ENCODE assay signal across 24 mouse cellular contexts in the genomic region with DNA sequence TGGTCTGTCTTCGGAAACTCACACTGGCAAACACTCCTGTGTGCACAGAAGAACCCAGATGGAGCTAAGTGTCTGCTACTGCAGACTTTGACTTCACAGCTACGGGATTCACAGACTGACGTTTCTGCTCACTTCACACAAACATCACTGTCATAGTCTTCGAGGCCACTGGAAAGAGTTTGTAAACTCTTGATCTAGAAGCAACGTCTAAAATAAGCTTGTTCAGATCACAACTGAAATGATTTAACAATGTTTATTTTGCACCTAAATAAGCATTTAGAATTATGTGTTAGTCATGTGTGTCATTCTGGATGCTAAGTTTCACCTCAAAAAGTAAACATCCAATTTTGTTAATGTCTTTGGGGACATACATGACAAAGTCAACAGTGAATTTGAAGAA.
"Had no signal": no experiment of that assay in that cellular context is flagged by ENCODE, and none has a peak within 500 bp of the region (broad histone marks: within the 10 kb centered on the region; RNA-seq: fewer than 3 reads in every experiment).

No protein-coding gene starts in this region.

- H3K27me3 ChIP-seq: heart, embryonic 13.5 days; heart, embryonic 15.5 days; hindbrain, embryonic 12.5 days; intestine, embryonic 15.5 days; limb, embryonic 12.5 days had no signal

- H3K9ac ChIP-seq: forebrain, postnatal 0 days; heart, embryonic 13.5 days; heart, embryonic 15.5 days; hindbrain, embryonic 12.5 days; hindbrain, embryonic 14.5 days; intestine, embryonic 15.5 days; limb, embryonic 12.5 days had no signal

- H3K4me1 ChIP-seq: intestine, embryonic 15.5 days; limb, embryonic 10.5 days; limb, embryonic 12.5 days had no signal

- H3K27ac ChIP-seq: heart, adult 2 months; heart, embryonic 13.5 days; heart, embryonic 15.5 days; hindbrain, embryonic 10.5 days; hindbrain, embryonic 12.5 days; hindbrain, embryonic 14.5 days; intestine, embryonic 15.5 days; layer of hippocampus, adult 2 months; left cerebral cortex, adult 2 months; limb, embryonic 10.5 days; limb, embryonic 12.5 days had no signal

- H3K9me3 ChIP-seq: heart, embryonic 13.5 days; heart, embryonic 15.5 days; hindbrain, embryonic 12.5 days; intestine, embryonic 15.5 days; limb, embryonic 10.5 days; limb, embryonic 12.5 days had no signal

- ATAC-seq: forebrain, postnatal 0 days; hindbrain, embryonic 16.5 days; inflammation-experienced regulatory T-cells, adult 6 months; intestine, embryonic 15.5 days; intestine, postnatal 0 days had no signal

- H3K36me3 ChIP-seq: heart, embryonic 13.5 days; heart, embryonic 15.5 days; hindbrain, embryonic 10.5 days; hindbrain, embryonic 12.5 days; intestine, embryonic 15.5 days; limb, embryonic 10.5 days; limb, embryonic 12.5 days had no signal

- H3K4me3 ChIP-seq: heart, adult 2 months; heart, embryonic 13.5 days; heart, embryonic 15.5 days; hindbrain, embryonic 10.5 days; hindbrain, embryonic 12.5 days; intestine, embryonic 15.5 days; layer of hippocampus, adult 2 months; left cerebral cortex, adult 2 months; limb, embryonic 10.5 days; limb, embryonic 12.5 days had no signal

- DNase-seq: forebrain, postnatal 0 days; gastrocnemius, postnatal 14 days; heart, adult 2 months; heart, postnatal 14 days; heart, postnatal 4 days; kidney, adult 18-20 months; kidney, adult 8-10 months; kidney, postnatal 10 days; kidney, postnatal 25 days; kidney, postnatal 4 days had no signal

- H3K4me2 ChIP-seq: heart, embryonic 11.5 days; heart, embryonic 13.5 days; heart, embryonic 15.5 days; hindbrain, embryonic 12.5 days; hindbrain, embryonic 14.5 days; intestine, embryonic 15.5 days; limb, embryonic 12.5 days had no signal
